Mouse (Mus musculus) liver, embryonic 14.5 days (tissue): ENCODE data around the gene Atp13a2. TPM values are rescaled to one million over a fixed set of nuclear protein-coding genes. Genes with fewer than 3 reads are reported as not detected.
A peak's percentile ranks its signal among the peaks of the same experiment; 100 is the strongest.

Experiments
- ATAC-seq: fragments of 200-750 bp; cut with Nextera tagmentation; 2 replicates; pipeline ENCODE4 v1.8.0; 2017; ENCODE audit warnings: moderate number of reproducible peaks, mild to moderate bottlenecking, moderate library complexity; ENCODE audit not compliant: insufficient read depth
- DNase-seq, 3 experiments: peaks; one replicate each; pipeline ENCODE4 v3.0.0-alpha.2; 2012 to 2013; ENCODE audit warnings: low read depth in 3 of 3, low spot score in 3 of 3
- H3K27ac ChIP-seq: fragments of 300-500 bp; sonication (generic); 2 replicates; pipeline ENCODE4 v1.5.1; 2014; ENCODE audit warnings: moderate library complexity, mild to moderate bottlenecking, control low read depth, inconsistent platforms
- H3K27me3 ChIP-seq: fragments of 300-500 bp; sonication (generic); 2 replicates; pipeline ENCODE4 v1.6.1; 2014; ENCODE audit warnings: mild to moderate bottlenecking, low read length, moderate library complexity; ENCODE audit not compliant: control insufficient read depth, insufficient read depth
- H3K36me3 ChIP-seq: fragments of 300-500 bp; sonication (generic); replicated peaks from 2 replicates; pipeline ENCODE4 v1.6.1; 2014; ENCODE audit warnings: low read depth; ENCODE audit not compliant: control insufficient read depth, insufficient read depth
- H3K4me1 ChIP-seq, 2 experiments: fragments of 200-500 bp in 1 of 2; fragments of 300-500 bp in 1 of 2; sonication (generic) in 1 of 2; replicated peaks; 2 replicates each; pipeline ENCODE4 v1.6.1; 2012 to 2014; ENCODE audit warnings: antibody characterized with exemption in 1 of 2, inconsistent platforms in 1 of 2, low read length in 1 of 2; ENCODE audit not compliant: control insufficient read depth in 2 of 2, insufficient read depth in 2 of 2
- H3K4me2 ChIP-seq: fragments of 300-500 bp; sonication (generic); 2 replicates; pipeline ENCODE4 v1.6.1; 2014; ENCODE audit warnings: low read depth, mild to moderate bottlenecking, control low read depth, moderate library complexity
- H3K4me3 ChIP-seq, 2 experiments: fragments of 200-500 bp in 1 of 2; fragments of 300-500 bp in 1 of 2; sonication (generic) in 1 of 2; 2 replicates each; pipeline ENCODE4 v1.5.1; 2012 to 2014; ENCODE audit warnings: low read depth in 2 of 2, low read length in 2 of 2, mild to moderate bottlenecking in 2 of 2, control low read depth in 1 of 2, inconsistent platforms in 1 of 2, moderate library complexity in 1 of 2; ENCODE audit not compliant: insufficient read depth in 1 of 2
- H3K9ac ChIP-seq: fragments of 300-500 bp; sonication (generic); replicated peaks from 2 replicates; pipeline ENCODE4 v1.6.1; 2014; ENCODE audit warnings: mild to moderate bottlenecking, control low read depth, moderate library complexity
- H3K9me3 ChIP-seq: fragments of 300-500 bp; sonication (generic); 2 replicates; pipeline ENCODE4 v1.6.1; 2016; ENCODE audit warnings: low read length, mixed read lengths; ENCODE audit not compliant: control insufficient read depth
- CTCF ChIP-seq: IDR thresholded peaks from 2 replicates; pipeline ENCODE4 v1.5.1; 2016; ENCODE audit warnings: antibody characterized with exemption, low read depth, control low read depth
- EP300 ChIP-seq: IDR thresholded peaks from 2 replicates; pipeline ENCODE4 v1.6.1; 2016; ENCODE audit warnings: antibody characterized with exemption, low read depth
- WGBS: fragments of 180-500 bp; shearing (Covaris S2); extraction: QIAGEN DNeasy Blood & Tissue Kit; methylation state at CpG from one replicate; pipeline ENCODE4 v1.1.7; 2014; ENCODE audit not compliant: insufficient replicate concordance; 5-methylcytosine and 5-hydroxymethylcytosine counted together
- polyA plus RNA-seq, 2 experiments: library from polyadenylated mRNA; depleted of rRNA in 1 of 2; stranded (reverse) in 1 of 2; unstranded in 1 of 2; fragments of >200 nt; fragmentation: Nextera tagmentation in 1 of 2; extraction: Ambion mirVana in 1 of 2; gene quantifications; 2 replicates each; pipeline versions ENCODE4 v1.2.1 to v1.2.3; 2012 to 2014

The Atp13a2 gene
- polyA plus RNA-seq, 2 experiments: 11.4 to 17.9 TPM

- H3K4me1 ChIP-seq: peaks cover 0 to 5% of the 10 kb centered on the region in 2 experiments; a peak in 1 of 4 replicates
- H3K9me3 ChIP-seq: no peaks in the 10 kb centered on the region
- no peaks in the 10 kb centered on the region for H3K27me3 ChIP-seq
- no peak overlapping the region for H3K4me3 ChIP-seq
- TF ChIP-seq EP300: no peak
- TF ChIP-seq CTCF: no peak
- no peak for DNase-seq
- no peak overlapping the region for H3K27ac ChIP-seq
- H3K36me3 ChIP-seq: no peaks in the 10 kb centered on the region
- H3K9ac ChIP-seq: no peak overlapping the region
- WGBS: 65% methylated on average over 3 of the region's 3 CpGs
- H3K4me2 ChIP-seq: no peak overlapping the region
- ATAC-seq: no peak
Measured at GRCm38 (mm10) chr4:140950574-140950973, 36.1 kb upstream of the Atp13a2 start.

- Histone ChIP-seq H3K4me3 (no peak overlapping the region), H3K4me1 (peaks cover 0 to 5% of the 10 kb centered on the region in 2 experiments; a peak in 1 of 4 replicates), H3K4me2 (no peak overlapping the region), H3K9ac (no peak overlapping the region), H3K27me3 (no peaks in the 10 kb centered on the region; the same call in 1 of the 2 replicates), H3K9me3 (no peaks in the 10 kb centered on the region), H3K27ac (no peak overlapping the region), H3K36me3 (no peaks in the 10 kb centered on the region)
- ATAC-seq: no peak
- WGBS: 54% methylated on average over 18 of the region's 18 CpGs
- no peak for TF ChIP-seq CTCF
- no peak for TF ChIP-seq EP300
- no peak for DNase-seq
Measured at GRCm38 (mm10) chr4:140951861-140952641, 34.6 kb upstream of the Atp13a2 start.

GRCm38 (mm10) chr4:140957131-140957702 is 29.5 kb upstream of the Atp13a2 start:
- peaks cover 7 to 10% of the 10 kb centered on the region in 2 experiments for H3K4me1 ChIP-seq
- no peak overlapping the region for H3K9ac ChIP-seq
- peak overlapping the region; percentile 36 to 40 for H3K4me3 ChIP-seq
- no peaks in the 10 kb centered on the region for H3K36me3 ChIP-seq
- no peaks in the 10 kb centered on the region for H3K9me3 ChIP-seq
- DNase-seq: no peak
- 18% methylated on average over 17 of the region's 17 CpGs for WGBS
- H3K4me2 ChIP-seq: peak overlapping the region; percentile 62
- ATAC-seq: no peak
- H3K27ac ChIP-seq: no peak overlapping the region
- H3K27me3 ChIP-seq: no peaks in the 10 kb centered on the region; the same call in 1 of the 2 replicates
- no peak for TF ChIP-seq EP300

- peak overlapping the region; percentile 62 for H3K4me2 ChIP-seq
- TF ChIP-seq EP300: no peak
- TF ChIP-seq CTCF: peak; percentile 98
- H3K4me1 ChIP-seq: peaks cover 12 to 13% of the 10 kb centered on the region in 2 experiments
- ATAC-seq (no peak), DNase-seq (peak in 1 of 3 experiments; percentile 40)
- H3K27me3 ChIP-seq: no peaks in the 10 kb centered on the region; the same call in 1 of the 2 replicates
- peak overlapping the region; percentile 23; the same call in 1 of the 2 replicates for H3K9ac ChIP-seq
- peak overlapping the region; percentile 36 to 40 for H3K4me3 ChIP-seq
- no peak overlapping the region for H3K27ac ChIP-seq
- no peaks in the 10 kb centered on the region for H3K9me3 ChIP-seq
- 3% methylated on average over 13 of the region's 13 CpGs for WGBS
- H3K36me3 ChIP-seq: no peaks in the 10 kb centered on the region
Measured at GRCm38 (mm10) chr4:140957725-140958124, 28.9 kb upstream of the Atp13a2 start.

GRCm38 (mm10) chr4:140958319-140958718 is 28.4 kb upstream of the Atp13a2 start:
- Histone ChIP-seq H3K27me3 (no peaks in the 10 kb centered on the region; the same call in 1 of the 2 replicates), H3K9me3 (no peaks in the 10 kb centered on the region), H3K4me3 (no peak overlapping the region), H3K4me2 (no peak overlapping the region), H3K9ac (no peak overlapping the region), H3K27ac (no peak overlapping the region), H3K4me1 (peaks cover 16 to 19% of the 10 kb centered on the region in 2 experiments), H3K36me3 (no peaks in the 10 kb centered on the region)
- DNase-seq (no peak), ATAC-seq (no peak)
- WGBS: 47% methylated on average over 6 of the region's 6 CpGs
- TF ChIP-seq CTCF: no peak
